Mouse (Mus musculus) midbrain, embryonic 10.5 days (tissue): ENCODE results near the gene Hmcn1. TPM values are rescaled to one million over a fixed set of nuclear protein-coding genes. Genes with fewer than 3 reads are reported as not detected.

ENCODE experiments used
- polyA plus RNA-seq: library from polyadenylated mRNA; unstranded; fragments of >200 nt; fragmentation: Nextera tagmentation; extraction: Ambion mirVana; gene quantifications from 2 replicates; pipeline ENCODE4 v1.2.1, GENCODE M21; 2016

Hmcn1 gene
- polyA plus RNA-seq, 1 experiment from 2014 or later = 4.8 TPM

Other genes starting within 250 kb of the Hmcn1 start
- gene Gm47985, start 189.1 kb upstream of the Hmcn1 start, polyA plus RNA-seq = 0.09 and 0.23 TPM in 2 replicates
- 0.22 and 0.23 TPM in 2 replicates for gene Gm8947, start 198.9 kb upstream of the Hmcn1 start, polyA plus RNA-seq
- not detected in 2 replicates for gene Gm47995, start 205.0 kb upstream of the Hmcn1 start, polyA plus RNA-seq
- not detected in 2 replicates for gene 3110040M04Rik, start 210.7 kb upstream of the Hmcn1 start, polyA plus RNA-seq
- gene Gm47996, start 216.7 kb upstream of the Hmcn1 start, polyA plus RNA-seq = 0.15 TPM in 1 of 2 replicates, not detected in the other